Mouse (Mus musculus): ENCODE measurements around the gene Tmc1. TPM values are rescaled to one million over a fixed set of nuclear protein-coding genes. Genes with fewer than 3 reads are reported as not detected.
A peak's percentile ranks its signal among the peaks of the same experiment; 100 is the strongest.

The Tmc1 gene
- polyA plus RNA-seq (2012; rRNA removed) = 0.04 and 0.16 TPM in 2 replicates

- DNase-seq (ENCODE audit: low read depth, low spot score) = no peak
- 83% methylated on average over 6 of the region's 6 CpGs for WGBS
Observed at GRCm38 (mm10) chr19:20953874-20954273, at the start of gene Tmc1. Gene Tmc1, minus strand, starts transcription at chr19:20954202.

GRCm38 (mm10) chr19:21001552-21001951, 47.5 kb upstream of the Tmc1 start:
- DNase-seq (ENCODE audit: low read depth, low spot score) = peak; percentile 64

GRCm38 (mm10) chr19:20979244-20979643, 25.2 kb upstream of the Tmc1 start:
- DNase-seq (ENCODE audit: low read depth, low spot score) = no peak
- WGBS = 88% methylated on average over 2 of the region's 2 CpGs

- no peak for DNase-seq (ENCODE audit: low read depth, low spot score)
- 31% methylated on average over 1 of the region's 1 CpGs for WGBS
Observed at GRCm38 (mm10) chr19:20978148-20978547, 24.1 kb upstream of the Tmc1 start.

- 95% methylated on average over 1 of the region's 1 CpGs for WGBS
- DNase-seq (ENCODE audit: low read depth, low spot score) = no peak
Observed at GRCm38 (mm10) chr19:20971926-20972325, 17.9 kb upstream of the Tmc1 start.

GRCm38 (mm10) chr19:20954815-20955214, 813 bp upstream of the Tmc1 start:
- 87% methylated on average over 5 of the region's 5 CpGs for whole genome bisulfite sequencing
- no peak for DNase-seq (ENCODE audit: low read depth, low spot score)

GRCm38 (mm10) chr19:20944446-20944845, 9.6 kb downstream of the Tmc1 start:
- 38% methylated on average over 4 of the region's 4 CpGs for WGBS
- DNase-seq (ENCODE audit: low read depth, low spot score) = no peak

- 61% methylated on average over 7 of the region's 7 CpGs for WGBS
- DNase-seq (ENCODE audit: low read depth, low spot score) = no peak
Observed at GRCm38 (mm10) chr19:20924282-20924681, 29.7 kb downstream of the Tmc1 start.

- DNase-seq (ENCODE audit: low read depth, low spot score) = no peak
- WGBS = 35% methylated on average over 10 of the region's 10 CpGs
Observed at GRCm38 (mm10) chr19:20923336-20924211, 30.4 kb downstream of the Tmc1 start.

GRCm38 (mm10) chr19:20918241-20918640, 35.8 kb downstream of the Tmc1 start:
- 84% methylated on average over 4 of the region's 4 CpGs for WGBS
- no peak for DNase-seq (ENCODE audit: low read depth, low spot score)

- no peak for DNase-seq (ENCODE audit: low read depth, low spot score)
- WGBS = 92% methylated on average over 2 of the region's 2 CpGs
Observed at GRCm38 (mm10) chr19:20915151-20915550, 38.9 kb downstream of the Tmc1 start.

GRCm38 (mm10) chr19:20910356-20910755, 43.6 kb downstream of the Tmc1 start:
- no peak for DNase-seq (ENCODE audit: low read depth, low spot score)
- 38% methylated on average over 5 of the region's 5 CpGs for WGBS

GRCm38 (mm10) chr19:20881205-20881604, 72.8 kb downstream of the Tmc1 start:
- 15% methylated on average over 2 of the region's 2 CpGs for WGBS

GRCm38 (mm10) chr19:20875881-20876280, 78.1 kb downstream of the Tmc1 start:
- DNase-seq (ENCODE audit: low read depth, low spot score) = no peak
- 73% methylated on average over 4 of the region's 4 CpGs for WGBS

More at GRCm38 (mm10) chr19:20881205-20881604, 72.8 kb downstream of the Tmc1 start:
- no peak for DNase-seq (ENCODE audit: low read depth, low spot score)

GRCm38 (mm10) chr19:20861779-20862178, 92.2 kb downstream of the Tmc1 start:
- DNase-seq (ENCODE audit: low read depth, low spot score) = no peak
- WGBS = 66% methylated on average over 4 of the region's 4 CpGs

- DNase-seq (ENCODE audit: low read depth, low spot score) = no peak
- WGBS = 79% methylated on average over 1 of the region's 1 CpGs
Observed at GRCm38 (mm10) chr19:20860270-20860669, 93.7 kb downstream of the Tmc1 start.

- DNase-seq (ENCODE audit: low read depth, low spot score) = no peak
Observed at GRCm38 (mm10) chr19:20857819-20858218, 96.2 kb downstream of the Tmc1 start.

- 61% methylated on average over 5 of the region's 5 CpGs for WGBS
Observed at GRCm38 (mm10) chr19:20848906-20849305, 105.1 kb downstream of the Tmc1 start.

GRCm38 (mm10) chr19:20847476-20848073, 106.4 kb downstream of the Tmc1 start:
- WGBS = 51% methylated on average over 3 of the region's 3 CpGs
- DNase-seq (ENCODE audit: low read depth, low spot score) = no peak

More at GRCm38 (mm10) chr19:20848906-20849305, 105.1 kb downstream of the Tmc1 start:
- DNase-seq (ENCODE audit: low read depth, low spot score) = no peak

GRCm38 (mm10) chr19:20837422-20837821, 116.6 kb downstream of the Tmc1 start:
- no peak for DNase-seq (ENCODE audit: low read depth, low spot score)
- WGBS = 89% methylated on average over 2 of the region's 2 CpGs

Measured in large intestine, adult 2 months (tissue).